Mouse (Mus musculus) intestine, embryonic 16.5 days (tissue): Measurements from ENCODE around the gene Gm49425. TPM values are rescaled to one million over a fixed set of nuclear protein-coding genes. Genes with fewer than 3 reads are reported as not detected.

Experiments used
- ATAC-seq: fragments of 200-750 bp; cut with Nextera tagmentation; 2 replicates; pipeline ENCODE4 v1.8.0; 2017; ENCODE audit warnings: moderate TSS enrichment, moderate library complexity
- H3K27ac ChIP-seq: fragments of 300-500 bp; sonication (generic); 2 replicates; pipeline ENCODE4 v1.5.1; 2014; ENCODE audit warnings: mild to moderate bottlenecking, low read length
- H3K27me3 ChIP-seq: fragments of 300-500 bp; sonication (generic); replicated peaks from 2 replicates; pipeline ENCODE4 v1.6.1; 2014; ENCODE audit warnings: low read length, control low read depth, mixed read lengths; ENCODE audit not compliant: control insufficient read depth, insufficient read depth
- H3K36me3 ChIP-seq: fragments of 300-500 bp; sonication (generic); 2 replicates; pipeline ENCODE4 v1.6.1; 2014; ENCODE audit warnings: low read length, control low read depth; ENCODE audit not compliant: control insufficient read depth, insufficient read depth
- H3K4me1 ChIP-seq: fragments of 300-500 bp; sonication (generic); 2 replicates; pipeline ENCODE4 v1.6.1; 2014; ENCODE audit warnings: low read length, control low read depth, mixed read lengths; ENCODE audit not compliant: control insufficient read depth, insufficient read depth
- H3K4me2 ChIP-seq: fragments of 300-500 bp; sonication (generic); 2 replicates; pipeline ENCODE4 v1.6.1; 2014; ENCODE audit warnings: low read depth, low read length, control low read depth
- H3K4me3 ChIP-seq: fragments of 300-500 bp; sonication (generic); 2 replicates; pipeline ENCODE4 v1.5.1; 2014; ENCODE audit warnings: mild to moderate bottlenecking, low read length
- H3K9ac ChIP-seq: fragments of 300-500 bp; sonication (generic); 2 replicates; pipeline ENCODE4 v1.6.1; 2014; ENCODE audit warnings: low read depth, low read length
- H3K9me3 ChIP-seq: fragments of 300-500 bp; sonication (generic); 2 replicates; pipeline ENCODE4 v1.6.1; 2016; ENCODE audit warnings: low read length, control low read depth; ENCODE audit not compliant: control insufficient read depth
- WGBS: fragments of 180-500 bp; shearing (Covaris S2); extraction: QIAGEN DNeasy Blood & Tissue Kit; methylation state at CpG from one replicate; pipeline ENCODE4 v1.1.7; 2014; 5-methylcytosine and 5-hydroxymethylcytosine counted together
- polyA plus RNA-seq: library from polyadenylated mRNA; unstranded; fragments of >200 nt; fragmentation: Nextera tagmentation; extraction: Ambion mirVana; gene quantifications from 2 replicates; pipeline ENCODE4 v1.2.1, GENCODE M21; 2015

Gm49425 gene
- polyA plus RNA-seq, 1 experiment from 2014 or later, result not detected

DNA sequence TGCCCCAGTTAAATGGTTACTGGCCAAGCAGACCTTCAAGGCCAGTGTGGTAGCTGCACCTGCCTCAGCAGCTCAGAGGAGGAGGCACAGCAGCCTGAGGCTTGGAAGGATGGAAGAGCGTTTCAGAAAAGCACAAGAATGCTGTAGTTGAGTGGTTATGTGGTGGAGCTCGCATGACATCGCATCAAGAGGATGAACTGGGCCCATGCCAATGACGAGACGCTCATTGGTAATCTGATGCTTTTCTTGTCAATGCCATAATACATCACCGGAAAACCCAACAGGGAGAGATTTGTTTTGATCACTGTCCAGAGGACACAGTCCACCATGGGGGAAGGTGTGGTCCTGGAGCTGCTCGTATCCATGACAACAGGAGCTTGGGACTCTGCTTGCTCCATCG, 21.8 kb downstream of the Gm49425 start:
- no peak overlapping the region for H3K9ac ChIP-seq
- H3K4me2 ChIP-seq, result no peak overlapping the region
- H3K4me1 ChIP-seq, result peaks cover 4% of the 10 kb centered on the region; the same call in 1 of the 2 replicates
- H3K9me3 ChIP-seq, result no peaks in the 10 kb centered on the region
- WGBS, result 80% methylated on average over 8 of the region's 8 CpGs
- no peaks in the 10 kb centered on the region for H3K36me3 ChIP-seq
- H3K4me3 ChIP-seq, result no peak overlapping the region
- no peak for ATAC-seq
- no peak overlapping the region for H3K27ac ChIP-seq
- H3K27me3 ChIP-seq, result no peaks in the 10 kb centered on the region

- Histone ChIP-seq H3K4me3 (no peak overlapping the region), H3K4me2 (no peak overlapping the region), H3K36me3 (no peaks in the 10 kb centered on the region), H3K4me1 (peaks cover 4% of the 10 kb centered on the region; the same call in 1 of the 2 replicates), H3K9me3 (no peaks in the 10 kb centered on the region), H3K27me3 (no peaks in the 10 kb centered on the region), H3K27ac (no peak overlapping the region), H3K9ac (no peak overlapping the region)
- WGBS, result 38% methylated on average over 1 of the region's 1 CpGs
- ATAC-seq, result no peak
Measured at GRCm38 (mm10) chr15:101494203-101494602, 22.9 kb downstream of the Gm49425 start.

DNA sequence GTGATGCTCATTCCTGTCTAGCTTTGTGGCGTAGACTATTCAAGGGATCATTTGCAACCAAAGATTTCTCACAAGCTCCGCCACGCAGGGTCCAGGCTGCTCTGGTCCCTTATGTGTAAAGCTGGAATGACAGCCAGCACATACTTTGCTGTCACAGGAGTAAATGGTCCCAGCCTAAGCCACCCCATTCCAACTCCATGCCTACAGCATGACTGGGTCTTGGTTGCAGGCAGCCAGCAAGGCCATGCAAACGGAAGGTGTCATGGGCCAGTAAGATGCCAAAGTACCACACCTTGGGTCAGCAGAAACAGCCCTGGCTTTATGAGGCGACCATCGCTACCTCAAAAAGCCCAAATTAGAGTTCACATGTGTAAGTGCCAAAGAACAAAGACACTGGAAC, 23.3 kb downstream of the Gm49425 start:
- Histone ChIP-seq H3K9me3 (no peaks in the 10 kb centered on the region), H3K4me1 (peaks cover 4% of the 10 kb centered on the region; the same call in 1 of the 2 replicates), H3K27me3 (no peaks in the 10 kb centered on the region), H3K4me2 (no peak overlapping the region), H3K4me3 (no peak overlapping the region), H3K9ac (no peak overlapping the region), H3K36me3 (no peaks in the 10 kb centered on the region), H3K27ac (no peak overlapping the region)
- 92% methylated on average over 6 of the region's 6 CpGs for WGBS
- no peak for ATAC-seq

DNA sequence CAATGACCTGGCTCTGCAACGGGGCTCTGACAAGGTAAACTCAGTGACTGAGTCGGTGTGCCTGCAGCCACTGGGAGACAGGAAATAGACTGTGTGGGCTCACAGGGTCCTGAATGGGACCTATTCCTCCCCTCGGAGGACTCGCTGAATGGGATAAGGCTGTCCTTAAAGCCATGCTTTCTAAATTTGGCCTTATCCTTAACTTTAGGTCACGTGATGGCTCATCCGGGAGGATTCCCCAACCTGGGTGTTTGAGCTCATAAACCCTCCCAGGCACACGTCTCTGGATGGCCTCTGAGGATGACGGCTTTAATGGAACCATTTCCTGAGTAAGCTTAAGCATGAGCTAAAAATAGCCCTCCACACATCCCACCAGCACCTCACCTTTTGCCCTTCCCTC, 24.3 kb downstream of the Gm49425 start:
- Histone ChIP-seq H3K4me1 (peaks cover 4% of the 10 kb centered on the region; the same call in 1 of the 2 replicates), H3K36me3 (no peaks in the 10 kb centered on the region), H3K4me3 (no peak overlapping the region), H3K27me3 (no peaks in the 10 kb centered on the region), H3K9me3 (no peaks in the 10 kb centered on the region), H3K27ac (no peak overlapping the region), H3K4me2 (no peak overlapping the region), H3K9ac (no peak overlapping the region)
- ATAC-seq, result no peak
- 37% methylated on average over 8 of the region's 8 CpGs for WGBS

GRCm38 (mm10) chr15:101491431-101491830, 25.6 kb downstream of the Gm49425 start, which contains the start of gene Krt83:
TSS of gene Krt83 (minus strand) at chr15:101491512.
- H3K27ac ChIP-seq, result no peak within 1 kb of the TSS
- WGBS, result 54% methylated on average over 6 of the region's 6 CpGs
- no peak within 1 kb of the TSS for H3K9ac ChIP-seq
- no peaks in the 10 kb centered on the region for H3K27me3 ChIP-seq
- H3K4me3 ChIP-seq, result no peak within 1 kb of the TSS
- no peaks in the 10 kb centered on the region for H3K9me3 ChIP-seq
- ATAC-seq, result no peak
- H3K36me3 ChIP-seq, result no peaks in the 10 kb centered on the region
- H3K4me1 ChIP-seq, result peaks cover 4% of the 10 kb centered on the region; the same call in 1 of the 2 replicates
- H3K4me2 ChIP-seq, result no peak within 1 kb of the TSS

DNA sequence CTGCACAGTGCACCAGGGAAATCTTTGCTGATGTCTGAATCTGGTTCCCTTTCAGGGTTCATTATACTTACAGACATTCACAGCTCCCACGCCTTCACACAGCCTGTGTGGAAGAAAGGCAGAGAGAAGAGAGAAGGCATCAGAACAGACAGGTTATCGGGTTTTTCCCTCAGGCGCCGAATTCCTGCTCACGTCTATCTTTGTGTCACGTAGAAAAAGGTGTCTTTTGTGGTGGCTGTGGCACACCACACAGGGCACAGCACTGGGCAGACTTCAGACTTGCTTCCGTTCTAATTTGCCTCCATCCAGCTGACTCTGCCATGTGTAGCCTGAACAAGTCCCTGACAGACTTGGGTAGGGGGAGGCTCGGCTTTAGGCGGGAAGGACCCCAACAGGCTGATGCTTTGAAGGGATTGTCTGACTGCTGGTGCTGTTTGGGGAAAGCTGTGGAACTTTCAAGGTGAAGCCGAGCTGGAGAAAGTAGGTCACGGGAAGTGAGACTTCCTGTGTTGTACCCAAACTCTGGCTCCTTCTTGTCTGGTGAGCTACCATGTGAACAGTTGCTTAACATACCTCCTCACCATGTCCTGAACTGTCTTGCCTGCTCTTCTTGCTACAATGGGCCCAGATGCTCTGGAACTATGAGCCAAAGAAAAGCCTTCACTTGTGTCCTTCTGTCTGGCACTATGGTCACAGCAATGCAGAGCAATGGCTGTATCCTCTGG, 31.0 kb downstream of the Gm49425 start:
- WGBS, result 81% methylated on average over 11 of the region's 11 CpGs
- H3K4me3 ChIP-seq, result no peak overlapping the region
- H3K9me3 ChIP-seq, result no peaks in the 10 kb centered on the region
- H3K27me3 ChIP-seq, result no peaks in the 10 kb centered on the region
- no peak for ATAC-seq
- no peak overlapping the region for H3K9ac ChIP-seq
- H3K27ac ChIP-seq, result no peak overlapping the region
- H3K4me1 ChIP-seq, result no peaks in the 10 kb centered on the region
- no peaks in the 10 kb centered on the region for H3K36me3 ChIP-seq
- H3K4me2 ChIP-seq, result no peak overlapping the region

- Histone ChIP-seq H3K4me3 (no peak overlapping the region), H3K27me3 (no peaks in the 10 kb centered on the region), H3K27ac (no peak overlapping the region), H3K4me2 (no peak overlapping the region), H3K9ac (no peak overlapping the region), H3K4me1 (no peaks in the 10 kb centered on the region), H3K36me3 (no peaks in the 10 kb centered on the region), H3K9me3 (no peaks in the 10 kb centered on the region)
- 62% methylated on average over 1 of the region's 1 CpGs for WGBS
- ATAC-seq, result no peak
Measured at GRCm38 (mm10) chr15:101484939-101485338, 32.1 kb downstream of the Gm49425 start.

DNA sequence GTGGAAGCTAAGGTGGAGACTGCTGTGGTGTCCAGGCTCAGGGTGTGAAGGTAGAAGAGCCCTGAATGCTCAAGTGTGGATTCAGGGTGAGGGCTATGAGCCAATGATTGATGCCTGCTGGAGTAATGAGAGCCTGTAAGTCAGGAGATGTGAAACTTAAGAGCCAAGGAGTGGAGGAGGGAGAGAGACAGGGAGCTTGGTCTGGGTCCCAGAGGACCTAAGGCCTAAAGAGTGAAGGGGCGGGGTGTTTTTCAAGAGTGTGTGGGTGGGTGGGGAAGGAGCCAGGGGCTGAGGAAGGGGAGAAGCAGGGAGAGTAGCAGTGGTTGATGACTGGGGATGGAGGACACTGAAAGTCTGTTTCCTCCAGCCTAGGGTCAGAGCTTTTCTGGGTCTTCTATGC, 33.4 kb downstream of the Gm49425 start:
- no peaks in the 10 kb centered on the region for H3K36me3 ChIP-seq
- H3K4me3 ChIP-seq, result no peak overlapping the region
- no peaks in the 10 kb centered on the region for H3K9me3 ChIP-seq
- no peaks in the 10 kb centered on the region for H3K27me3 ChIP-seq
- WGBS, result 60% methylated on average over 1 of the region's 1 CpGs
- no peak overlapping the region for H3K4me2 ChIP-seq
- H3K27ac ChIP-seq, result no peak overlapping the region
- H3K9ac ChIP-seq, result no peak overlapping the region
- ATAC-seq, result no peak
- H3K4me1 ChIP-seq, result 0 out of 2 replicates have a peak, but pooled peaks cover 8% of the 10 kb centered on the region

DNA sequence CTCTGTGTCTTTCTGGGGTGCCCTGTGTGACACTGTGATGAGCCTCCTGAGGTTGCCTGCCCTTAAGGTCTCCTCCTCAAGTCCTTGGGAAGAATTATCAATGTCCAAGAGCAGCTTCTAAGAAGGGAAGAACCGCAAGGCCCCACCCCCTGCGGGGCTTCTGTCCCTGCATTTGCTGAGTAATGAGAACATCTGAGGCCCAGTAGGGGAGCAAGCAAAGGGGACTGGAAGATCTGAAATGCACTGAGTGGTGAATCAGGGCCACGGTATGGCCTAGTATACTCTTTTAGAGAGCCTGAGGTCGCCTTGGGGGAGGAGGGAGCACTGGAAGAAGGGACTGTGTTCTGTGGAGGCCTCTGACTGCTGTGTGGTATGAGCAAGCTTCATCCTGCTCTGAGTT, 35.0 kb downstream of the Gm49425 start:
- Histone ChIP-seq H3K4me1 (0 out of 2 replicates have a peak, but pooled peaks cover 8% of the 10 kb centered on the region), H3K27me3 (no peaks in the 10 kb centered on the region), H3K9ac (no peak overlapping the region), H3K4me3 (no peak overlapping the region), H3K4me2 (no peak overlapping the region), H3K36me3 (no peaks in the 10 kb centered on the region), H3K27ac (no peak overlapping the region), H3K9me3 (no peaks in the 10 kb centered on the region)
- ATAC-seq, result no peak
- WGBS, result 38% methylated on average over 4 of the region's 4 CpGs
